ENCODE assay signal across 20 mouse cellular contexts in the genomic region with DNA sequence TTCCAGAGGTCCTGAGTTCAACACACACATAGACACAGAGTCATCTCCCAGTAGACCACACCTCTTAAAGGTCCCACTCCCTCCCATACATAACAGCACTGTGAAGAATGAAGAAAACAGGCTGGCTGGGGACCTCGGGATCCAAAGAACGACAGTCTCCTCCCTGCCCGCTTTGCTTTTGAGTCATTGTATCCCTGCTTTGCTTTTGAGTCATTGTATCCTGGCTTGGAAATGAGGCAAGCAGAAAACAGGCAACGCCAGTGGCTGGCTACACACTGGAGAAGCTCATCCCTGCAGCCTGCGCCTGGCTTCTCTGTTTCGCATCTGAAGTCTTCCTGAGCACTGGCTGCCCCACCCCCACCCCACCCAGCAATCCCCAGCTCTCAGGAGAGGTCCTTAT. TPM values are rescaled to one million over a fixed set of nuclear protein-coding genes. Genes with fewer than 3 reads are reported as not detected.
A peak's percentile ranks its signal among the peaks of the same experiment; 100 is the strongest.
DNase-seq lines count a peak whose midpoint lies in the region; TF ChIP-seq lines count a peak whose summit lies in the region.
"Had no signal": no experiment of that assay in that cellular context is flagged by ENCODE, and none has a peak within 500 bp of the region (broad histone marks: within the 10 kb centered on the region; RNA-seq: fewer than 3 reads in every experiment).

No protein-coding gene starts in this region.

- no peak overlapping the region for H3K9ac ChIP-seq in heart, adult 2 months (ENCODE audit: low read depth, low read length)
- H3K9ac ChIP-seq: embryonic facial prominence, embryonic 12.5 days; embryonic facial prominence, embryonic 15.5 days; forebrain, embryonic 12.5 days; forebrain, embryonic 15.5 days; hindbrain, embryonic 13.5 days had no signal

- TF ChIP-seq POLR2A in heart, adult 2 months (IDR thresholded peaks at IDR 0.05; ENCODE audit: insufficient read depth, low read depth, low read length): no peak

- intact Hi-C loops in heart, adult 2 months (cut with DNase I): loop anchor here (5.0 kb wide), 1 partner anchor 135 kb away; no protein-coding TSS in a partner anchor

- H3K4me3 ChIP-seq in heart, adult 2 months: no peak overlapping the region
- H3K4me3 ChIP-seq: embryonic facial prominence, embryonic 12.5 days; embryonic facial prominence, embryonic 15.5 days; forebrain, embryonic 12.5 days; forebrain, embryonic 15.5 days; hindbrain, embryonic 13.5 days had no signal

- peak; percentile 40 for DNase-seq in adrenal gland, adult 2 months
- no peak for DNase-seq in adrenal gland, postnatal 4 days (ENCODE audit: low spot score in 2 of 2)
- DNase-seq in heart, adult 11 months: peak; percentile 57
- DNase-seq in heart, adult 2 months: no peak
- DNase-seq in 3134 (ENCODE audit: extremely low read depth, insufficient read length, low spot score) (peak; percentile 67), NIH3T3 (ENCODE audit: low read depth) (peak; percentile 16), adipocyte (ENCODE audit: low spot score) (no peak)
- no peak for DNase-seq in layer of hippocampus, adult 11-12 months (ENCODE audit: low spot score)
- DNase-seq: cerebellum, adult 18-20 months; cerebellum, adult 9-10 months; cerebellum, postnatal 25 days; gastrocnemius, postnatal 25 days; kidney, adult 2 months had no signal

- no peaks in the 10 kb centered on the region for H3K36me3 ChIP-seq in heart, adult 2 months (ENCODE audit: control insufficient read depth, insufficient read depth, low read length)

- TF ChIP-seq CTCF in heart, adult 2 months (IDR thresholded peaks at IDR 0.05): no peak

- 27% methylated on average over 6 of the region's 6 CpGs for WGBS in heart, adult 2 months

- no peak overlapping the region for H3K27ac ChIP-seq in heart, adult 2 months
- H3K27ac ChIP-seq: embryonic facial prominence, embryonic 12.5 days; embryonic facial prominence, embryonic 15.5 days; forebrain, embryonic 12.5 days; forebrain, embryonic 15.5 days; hindbrain, embryonic 13.5 days; hindbrain, postnatal 0 days had no signal

- H3K79me2 ChIP-seq in heart, adult 2 months (replicated peaks; ENCODE audit: control insufficient read depth, insufficient read depth, low read length): no peaks in the 10 kb centered on the region

- H3K4me1 ChIP-seq in heart, adult 2 months (ENCODE audit: control insufficient read depth, insufficient read depth, low read length): no peaks in the 10 kb centered on the region
- H3K4me1 ChIP-seq: embryonic facial prominence, embryonic 12.5 days; embryonic facial prominence, embryonic 15.5 days; forebrain, embryonic 15.5 days; hindbrain, embryonic 13.5 days had no signal

- 0 out of 2 replicates have a peak, but pooled peaks cover 1% of the 10 kb centered on the region for H3K27me3 ChIP-seq in heart, adult 2 months (ENCODE audit: control insufficient read depth, insufficient read depth, low read length)
- H3K27me3 ChIP-seq: embryonic facial prominence, embryonic 15.5 days; forebrain, embryonic 12.5 days; forebrain, embryonic 15.5 days; hindbrain, embryonic 13.5 days; Patski had no signal

- no peak for TF ChIP-seq EP300 in heart, adult 2 months (IDR thresholded peaks at IDR 0.05; ENCODE audit: insufficient read depth, low read depth, low read length)

RNA-seq across cellular contexts. Expression of a gene that starts 40.2 kb away (rescaled TPM):
- 100 to 1,000 TPM; 111 to 124 TPM for total RNA-seq in adrenal gland, adult 2 months (2021)
- 42.9 and 45.9 TPM in 2 replicates for polyA plus RNA-seq in adrenal gland, adult 2 months (2012; rRNA removed)
- total RNA-seq in adrenal gland, postnatal 4 days (2021): 100 to 1,000 TPM; 131 to 133 TPM
- 10 to 100 TPM; 66.6 to 74.8 TPM for total RNA-seq in heart, adult 2 months (2021)
- polyA plus RNA-seq in heart, adult 2 months (2012; rRNA removed): 24.2 and 35.7 TPM in 2 replicates

RNA-seq across cellular contexts. Expression of a gene that starts 40.6 kb away (rescaled TPM):
- 10 to 100 TPM; 13.0 to 13.4 TPM for total RNA-seq in adrenal gland, adult 2 months (2021)
- 33.1 and 38.5 TPM in 2 replicates for polyA plus RNA-seq in adrenal gland, adult 2 months (2012; rRNA removed)
- 10 to 100 TPM; 19.1 to 19.8 TPM for total RNA-seq in adrenal gland, postnatal 4 days (2021)
- 10 to 100 TPM in 1 of 2 experiments, 1 to 10 TPM in 1; 9.5 to 13.6 TPM for total RNA-seq in heart, adult 2 months (2021)
- 13.2 and 14.5 TPM in 2 replicates for polyA plus RNA-seq in heart, adult 2 months (2012; rRNA removed)

Comparison
In these comparisons a context has a peak if more than half of its experiments do, and no peak if none do; other contexts are left out.
1. DNase-seq: peak in adrenal gland, adult 2 months (single experiment), heart, adult 11 months (single experiment), 3134 (single experiment) and NIH3T3 (single experiment); none in adrenal gland, postnatal 4 days (0 of 2), heart, adult 2 months (0 of 2), adipocyte (single experiment) and layer of hippocampus, adult 11-12 months (single experiment).